Mouse (Mus musculus): Measurements from ENCODE around the gene Knop1. TPM values are rescaled to one million over a fixed set of nuclear protein-coding genes. Genes with fewer than 3 reads are reported as not detected.

Gene Knop1
- polyA plus RNA-seq (2016; fragmentation: Nextera tagmentation; extraction: Ambion mirVana), result 61.8 and 88.1 TPM in 2 replicates

DNA sequence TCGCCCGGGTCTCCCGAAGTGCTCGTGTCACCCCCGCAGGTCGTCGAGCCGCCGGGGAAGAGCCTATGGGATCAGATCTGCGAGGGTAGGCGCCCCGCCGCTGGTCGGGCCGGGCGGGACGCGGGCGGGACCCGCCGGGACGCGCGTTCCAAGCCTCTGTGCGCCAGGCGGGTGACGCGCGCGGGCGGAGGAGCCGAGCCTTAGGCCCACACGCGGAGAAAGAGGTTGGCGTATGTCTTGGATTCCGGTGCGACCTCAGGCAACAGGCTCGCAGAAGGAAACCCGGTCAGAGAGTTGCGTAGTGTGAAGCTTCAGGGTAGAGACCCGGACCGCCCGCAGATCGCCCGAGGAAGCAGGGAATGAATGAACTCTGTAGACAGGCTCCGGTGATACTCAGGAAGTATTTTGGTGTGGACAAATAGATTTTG is at the start of gene Knop1:
Knop1 (minus strand) TSS at position 378 of the 428 bp plus-strand sequence.
- no peaks in the 10 kb centered on the region for H3K9me3 ChIP-seq
- H3K36me3 ChIP-seq, result peaks cover 26% of the 10 kb centered on the region
- DNase-seq (ENCODE audit: low spot score), result no peak
- under 1% methylated on average over 46 of the region's 46 CpGs for WGBS
- H3K4me1 ChIP-seq, result peaks cover 8% of the 10 kb centered on the region; the same call in 1 of the 2 replicates
- peak within 1 kb of the TSS; percentile 88 for H3K27ac ChIP-seq
- H3K27me3 ChIP-seq (ENCODE audit: insufficient read depth, poor library complexity, severe bottlenecking), result no peaks in the 10 kb centered on the region
- H3K4me3 ChIP-seq, result peak within 1 kb of the TSS; percentile 85

GRCm38 (mm10) chr7:118904530-118904929 is 48.5 kb upstream of the Knop1 start:
- no peak for DNase-seq (ENCODE audit: low spot score)
- Histone ChIP-seq H3K4me1 (peaks cover 4% of the 10 kb centered on the region; the same call in 1 of the 2 replicates), H3K27ac (no peak overlapping the region), H3K36me3 (no peaks in the 10 kb centered on the region), H3K27me3 (ENCODE audit: insufficient read depth, poor library complexity, severe bottlenecking) (no peaks in the 10 kb centered on the region; the same call in 1 of the 2 replicates), H3K9me3 (no peaks in the 10 kb centered on the region), H3K4me3 (no peak overlapping the region)
- WGBS, result 89% methylated on average over 4 of the region's 4 CpGs

- H3K4me3 ChIP-seq, result no peak overlapping the region
- H3K27me3 ChIP-seq (ENCODE audit: insufficient read depth, poor library complexity, severe bottlenecking), result no peaks in the 10 kb centered on the region; the same call in 1 of the 2 replicates
- H3K9me3 ChIP-seq, result no peaks in the 10 kb centered on the region
- H3K4me1 ChIP-seq, result peaks cover 4% of the 10 kb centered on the region; the same call in 1 of the 2 replicates
- H3K36me3 ChIP-seq, result no peaks in the 10 kb centered on the region
- DNase-seq (ENCODE audit: low spot score), result no peak
- H3K27ac ChIP-seq, result no peak overlapping the region
- WGBS, result 81% methylated on average over 9 of the region's 9 CpGs
These were observed 47.8 kb upstream of the Knop1 start for GRCm38 (mm10) chr7:118903879-118904278.

GRCm38 (mm10) chr7:118902944-118903343 is 46.9 kb upstream of the Knop1 start:
- Histone ChIP-seq H3K27ac (no peak overlapping the region), H3K4me3 (no peak overlapping the region), H3K27me3 (ENCODE audit: insufficient read depth, poor library complexity, severe bottlenecking) (no peaks in the 10 kb centered on the region; the same call in 1 of the 2 replicates), H3K4me1 (peaks cover 4% of the 10 kb centered on the region; the same call in 1 of the 2 replicates), H3K9me3 (no peaks in the 10 kb centered on the region), H3K36me3 (no peaks in the 10 kb centered on the region)
- DNase-seq (ENCODE audit: low spot score), result no peak
- WGBS, result 68% methylated on average over 13 of the region's 13 CpGs

- no peak overlapping the region for H3K4me3 ChIP-seq
- H3K36me3 ChIP-seq, result no peaks in the 10 kb centered on the region
- WGBS, result 66% methylated on average over 2 of the region's 2 CpGs
- H3K27me3 ChIP-seq (ENCODE audit: insufficient read depth, poor library complexity, severe bottlenecking), result no peaks in the 10 kb centered on the region; the same call in 1 of the 2 replicates
- H3K27ac ChIP-seq, result no peak overlapping the region
- H3K9me3 ChIP-seq, result no peaks in the 10 kb centered on the region
- DNase-seq (ENCODE audit: low spot score), result no peak
- H3K4me1 ChIP-seq, result peaks cover 8% of the 10 kb centered on the region; the same call in 1 of the 2 replicates
These were observed 44.0 kb upstream of the Knop1 start for GRCm38 (mm10) chr7:118900090-118900489.

DNA sequence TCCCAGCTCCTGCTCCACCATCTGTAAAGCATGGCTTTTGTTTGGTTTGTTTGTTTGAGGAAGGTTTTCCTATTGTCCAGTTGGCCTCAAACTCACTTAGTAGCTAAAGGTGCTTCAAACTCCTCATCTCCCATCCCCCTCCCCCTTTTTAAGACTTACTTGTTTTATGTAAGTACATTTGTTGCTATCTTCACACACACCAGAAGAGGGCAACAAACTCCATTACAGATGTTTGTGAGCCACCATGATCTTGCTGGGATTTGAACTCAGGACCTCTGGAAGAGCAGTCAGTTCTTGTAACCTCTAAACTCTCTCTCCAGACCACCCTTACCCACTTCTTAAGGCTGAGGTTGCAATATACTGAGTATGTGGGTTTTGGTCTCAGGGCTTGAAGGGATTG is 42.0 kb upstream of the Knop1 start:
- Histone ChIP-seq H3K27ac (no peak overlapping the region), H3K36me3 (no peaks in the 10 kb centered on the region), H3K27me3 (ENCODE audit: insufficient read depth, poor library complexity, severe bottlenecking) (no peaks in the 10 kb centered on the region; the same call in 1 of the 2 replicates), H3K4me3 (no peak overlapping the region), H3K4me1 (peaks cover 8% of the 10 kb centered on the region; the same call in 1 of the 2 replicates), H3K9me3 (no peaks in the 10 kb centered on the region)
- no peak for DNase-seq (ENCODE audit: low spot score)

GRCm38 (mm10) chr7:118895469-118896450 is 39.7 kb upstream of the Knop1 start:
- Histone ChIP-seq H3K4me1 (0 out of 2 replicates have a peak, but pooled peaks cover 4% of the 10 kb centered on the region), H3K27me3 (ENCODE audit: insufficient read depth, poor library complexity, severe bottlenecking) (no peaks in the 10 kb centered on the region; the same call in 1 of the 2 replicates), H3K4me3 (no peak overlapping the region), H3K36me3 (no peaks in the 10 kb centered on the region), H3K27ac (no peak overlapping the region), H3K9me3 (no peaks in the 10 kb centered on the region)
- WGBS, result 54% methylated on average over 10 of the region's 10 CpGs
- DNase-seq (ENCODE audit: low spot score), result no peak

- no peaks in the 10 kb centered on the region for H3K9me3 ChIP-seq
- WGBS, result 36% methylated on average over 3 of the region's 3 CpGs
- H3K27ac ChIP-seq, result no peak overlapping the region
- no peak overlapping the region for H3K4me3 ChIP-seq
- H3K27me3 ChIP-seq (ENCODE audit: insufficient read depth, poor library complexity, severe bottlenecking), result no peaks in the 10 kb centered on the region
- H3K36me3 ChIP-seq, result no peaks in the 10 kb centered on the region
- no peaks in the 10 kb centered on the region for H3K4me1 ChIP-seq
- DNase-seq (ENCODE audit: low spot score), result no peak
These were observed 33.1 kb upstream of the Knop1 start for GRCm38 (mm10) chr7:118889046-118889680.

DNA sequence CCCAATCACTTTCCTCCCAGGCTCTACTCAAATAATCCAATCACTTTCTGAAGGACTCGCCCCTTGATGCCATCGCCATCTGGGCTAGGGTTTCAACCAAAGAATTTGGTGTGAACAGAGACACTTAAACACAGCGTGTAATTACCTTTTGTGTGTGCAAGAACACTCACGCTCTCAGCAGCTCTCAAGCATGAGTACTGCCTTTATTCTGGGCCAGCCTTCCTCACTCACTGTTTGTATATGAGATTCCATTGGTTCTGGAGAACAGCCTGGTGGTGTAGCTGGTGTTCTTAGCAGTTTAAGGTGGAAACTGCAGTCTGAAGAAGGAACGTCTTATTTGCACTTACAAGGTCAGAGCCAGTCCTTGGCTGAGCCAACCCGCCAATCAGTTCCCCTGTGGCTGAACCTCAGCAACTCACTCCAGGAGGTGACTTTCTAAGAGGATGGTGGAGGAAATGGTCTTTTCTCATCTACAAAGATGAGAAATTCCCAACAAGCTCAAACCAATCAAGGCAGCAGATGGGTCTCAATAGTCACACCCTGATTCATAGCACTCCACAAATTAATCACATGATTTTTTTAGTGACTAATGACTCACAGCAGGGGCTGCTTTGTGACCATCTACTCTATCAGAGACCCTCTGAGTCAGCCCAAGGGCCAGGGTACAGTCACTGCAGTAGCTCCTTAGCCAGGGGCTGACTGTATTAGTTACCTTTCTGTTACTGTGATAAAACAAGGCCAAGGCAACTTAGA is 31.4 kb upstream of the Knop1 start:
- H3K27ac ChIP-seq, result no peak overlapping the region
- H3K9me3 ChIP-seq, result no peaks in the 10 kb centered on the region
- H3K4me1 ChIP-seq, result peaks cover 16% of the 10 kb centered on the region
- H3K36me3 ChIP-seq, result no peaks in the 10 kb centered on the region
- H3K4me3 ChIP-seq, result no peak overlapping the region
- 49% methylated on average over 6 of the region's 6 CpGs for WGBS
- no peak for DNase-seq (ENCODE audit: low spot score)
- H3K27me3 ChIP-seq (ENCODE audit: insufficient read depth, poor library complexity, severe bottlenecking), result no peaks in the 10 kb centered on the region

GRCm38 (mm10) chr7:118884969-118885368 is 28.9 kb upstream of the Knop1 start:
- no peaks in the 10 kb centered on the region for H3K9me3 ChIP-seq
- no peak for DNase-seq (ENCODE audit: low spot score)
- no peaks in the 10 kb centered on the region for H3K36me3 ChIP-seq
- H3K27me3 ChIP-seq (ENCODE audit: insufficient read depth, poor library complexity, severe bottlenecking), result no peaks in the 10 kb centered on the region
- WGBS, result 73% methylated on average over 4 of the region's 4 CpGs
- no peak overlapping the region for H3K4me3 ChIP-seq
- H3K27ac ChIP-seq, result no peak overlapping the region
- peaks cover 19% of the 10 kb centered on the region for H3K4me1 ChIP-seq

DNA sequence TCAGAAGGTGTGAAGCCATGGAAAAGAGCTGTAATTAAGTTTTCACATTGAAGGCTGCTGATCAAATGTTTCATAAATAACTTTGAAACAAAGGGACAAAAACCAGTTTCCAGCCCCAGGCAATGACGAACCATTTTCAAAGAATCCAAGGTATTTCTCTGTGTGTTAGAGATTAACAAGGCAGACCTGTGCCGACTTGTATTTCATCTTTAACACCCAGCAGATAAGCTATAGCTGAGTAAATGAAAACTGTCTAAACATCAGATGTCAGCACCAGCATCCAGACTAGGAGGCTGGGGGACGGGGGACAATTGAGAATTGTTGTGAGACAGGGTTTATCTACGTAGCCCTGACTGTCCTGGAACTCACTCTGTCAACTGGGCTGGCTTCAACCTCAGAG is 27.9 kb upstream of the Knop1 start:
- no peak for DNase-seq (ENCODE audit: low spot score)
- H3K4me1 ChIP-seq, result peaks cover 19% of the 10 kb centered on the region
- H3K36me3 ChIP-seq, result no peaks in the 10 kb centered on the region
- no peak overlapping the region for H3K4me3 ChIP-seq
- no peaks in the 10 kb centered on the region for H3K27me3 ChIP-seq (ENCODE audit: insufficient read depth, poor library complexity, severe bottlenecking)
- WGBS, result 43% methylated on average over 4 of the region's 4 CpGs
- H3K9me3 ChIP-seq, result no peaks in the 10 kb centered on the region
- no peak overlapping the region for H3K27ac ChIP-seq

DNA sequence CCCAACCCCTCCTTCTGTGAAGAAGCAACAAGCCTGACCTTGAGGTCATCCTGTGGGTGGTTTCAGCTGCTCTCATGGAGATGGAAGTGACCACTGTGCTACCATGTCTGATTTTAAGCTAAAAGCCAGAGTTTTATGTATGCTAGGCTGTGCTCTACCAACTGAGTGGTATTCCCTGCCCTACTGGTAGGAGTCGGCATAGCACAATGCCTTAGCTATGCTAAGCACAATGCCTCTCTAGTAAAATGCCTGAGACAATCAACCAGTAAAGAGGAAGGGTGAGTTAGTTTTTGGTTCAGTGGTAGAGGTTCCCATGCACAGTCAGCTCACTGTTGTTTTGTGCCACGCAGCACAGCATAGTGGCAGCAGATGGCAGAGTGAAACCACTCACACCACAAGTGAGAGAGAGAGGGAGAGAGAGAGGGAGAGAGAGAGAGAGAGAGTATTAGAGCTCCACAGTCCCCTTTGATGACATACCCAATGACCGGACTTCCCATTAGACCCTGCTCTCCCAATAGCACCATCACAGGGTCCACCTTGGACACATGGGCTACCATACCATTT is 23.5 kb upstream of the Knop1 start:
- H3K4me1 ChIP-seq, result peaks cover 19% of the 10 kb centered on the region
- 83% methylated on average over 3 of the region's 3 CpGs for WGBS
- no peak overlapping the region for H3K27ac ChIP-seq
- H3K27me3 ChIP-seq (ENCODE audit: insufficient read depth, poor library complexity, severe bottlenecking), result no peaks in the 10 kb centered on the region
- no peaks in the 10 kb centered on the region for H3K36me3 ChIP-seq
- no peak overlapping the region for H3K4me3 ChIP-seq
- H3K9me3 ChIP-seq, result no peaks in the 10 kb centered on the region
- no peak for DNase-seq (ENCODE audit: low spot score)

Measured in heart, embryonic 10.5 days (tissue).